Mouse (Mus musculus): Measurements from ENCODE around the gene Plcxd1. TPM values are rescaled to one million over a fixed set of nuclear protein-coding genes. Genes with fewer than 3 reads are reported as not detected.
"Not testable (repeated sequence)": the region's sequence is repeated elsewhere in the genome, so short reads cannot be mapped to it uniquely, and the experiment has no call there.

Plcxd1 gene
- total RNA-seq, 2 experiments from 2014 or later: not detected

DNA sequence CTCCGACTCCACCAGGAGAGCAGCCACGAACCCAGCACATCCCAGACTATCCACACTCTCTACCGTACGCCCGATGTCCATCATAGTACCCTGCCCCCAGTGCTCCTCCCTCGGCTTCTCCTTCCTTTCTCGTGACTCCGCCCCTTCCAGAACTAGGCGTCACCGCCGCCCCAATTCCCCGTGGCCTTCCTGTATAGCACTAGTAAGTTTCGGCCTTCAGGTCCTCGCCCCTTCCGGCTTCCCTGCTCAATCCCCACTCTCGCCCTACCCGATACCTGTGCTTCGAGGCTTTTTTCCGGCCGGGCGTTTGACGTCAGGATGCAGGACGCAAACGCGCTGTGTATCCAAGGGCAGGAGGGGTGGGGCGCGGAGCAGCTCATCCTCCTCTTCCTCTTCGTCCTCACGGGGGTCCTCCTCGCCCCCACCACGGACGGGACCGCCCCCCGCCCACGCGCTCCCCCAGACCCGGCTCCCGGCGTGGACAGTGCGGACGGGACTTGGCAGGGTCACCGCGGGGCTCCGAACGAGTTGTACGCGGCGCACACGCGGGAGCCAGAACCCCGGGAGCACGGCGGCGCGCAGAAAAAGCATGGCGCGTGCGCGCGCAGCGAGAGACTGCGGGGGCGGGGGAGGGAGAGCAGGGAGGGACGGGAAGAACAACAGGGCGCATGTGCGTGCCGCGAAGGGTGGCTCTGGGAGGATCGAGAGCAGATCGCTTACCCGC lies 8.0 kb downstream of the Plcxd1 start, which contains the start of gene Gtpbp6:
Gene Gtpbp6, minus strand, starts transcription at position 617 of the 724 bp plus-strand sequence.
- peak; percentile 97 for DNase-seq

DNA sequence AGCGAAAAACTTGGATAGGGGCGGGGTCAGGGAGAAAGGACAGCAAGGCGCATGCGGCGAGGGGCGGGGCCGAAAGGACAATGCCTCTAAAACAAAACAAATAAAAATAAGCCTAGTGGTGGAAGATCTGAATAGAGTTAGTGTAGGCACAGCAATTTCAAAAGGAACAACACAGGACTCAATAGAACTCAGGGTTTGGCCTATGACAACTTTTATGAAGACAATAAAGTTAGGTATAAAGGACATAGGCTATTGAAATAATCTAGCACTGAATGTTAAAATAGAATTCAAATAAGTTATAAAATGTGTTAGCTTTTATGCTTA lies 8.5 kb downstream of the Plcxd1 start:
- no peak for DNase-seq

DNA sequence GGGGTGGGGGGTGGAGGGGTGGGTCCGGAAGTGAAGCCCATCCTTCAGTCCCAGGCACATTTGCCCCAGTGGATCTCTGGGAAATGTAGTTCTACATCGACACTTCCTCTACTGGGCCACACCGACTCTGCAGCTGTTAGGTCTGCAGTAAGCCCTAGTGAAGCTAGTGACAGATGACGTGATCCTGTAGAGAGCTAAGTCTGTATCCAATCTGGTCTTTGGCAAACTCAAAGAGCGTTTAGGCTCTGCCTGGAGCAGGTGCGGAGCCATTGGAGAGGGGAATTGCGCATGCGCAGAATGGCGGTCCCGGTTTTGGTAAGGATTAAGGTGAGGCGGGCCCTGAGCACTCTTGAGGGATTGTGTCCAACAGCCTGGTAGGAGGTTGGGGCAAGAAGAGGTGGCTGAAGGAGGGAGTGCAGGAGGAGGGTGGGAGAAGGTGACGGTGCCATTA lies 10.2 kb downstream of the Plcxd1 start, which contains the start of gene Zfp605:
Gene Zfp605, plus strand, starts transcription at position 102 of the 451 bp plus-strand sequence.
- DNase-seq: peak; percentile 89

DNA sequence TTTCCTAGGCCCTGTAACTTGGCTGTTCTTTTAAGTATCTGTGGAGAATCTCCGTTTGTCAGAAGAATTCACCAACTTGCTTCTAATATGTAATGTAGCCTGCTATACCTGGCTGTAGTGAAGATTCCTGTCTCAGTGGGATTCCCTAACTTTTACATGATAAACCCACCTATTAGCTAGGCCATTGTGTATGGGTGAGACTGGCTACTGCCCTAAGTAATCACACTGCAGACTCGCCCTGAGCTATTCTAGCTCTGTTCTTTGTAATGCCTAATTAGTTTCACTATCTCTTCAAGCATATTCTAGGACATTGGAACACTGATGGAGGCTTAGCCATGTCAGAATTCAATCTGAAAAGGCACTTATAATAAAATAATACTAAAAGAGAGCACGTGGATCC lies 22.6 kb downstream of the Plcxd1 start:
- DNase-seq: not testable (repeated sequence)

DNA sequence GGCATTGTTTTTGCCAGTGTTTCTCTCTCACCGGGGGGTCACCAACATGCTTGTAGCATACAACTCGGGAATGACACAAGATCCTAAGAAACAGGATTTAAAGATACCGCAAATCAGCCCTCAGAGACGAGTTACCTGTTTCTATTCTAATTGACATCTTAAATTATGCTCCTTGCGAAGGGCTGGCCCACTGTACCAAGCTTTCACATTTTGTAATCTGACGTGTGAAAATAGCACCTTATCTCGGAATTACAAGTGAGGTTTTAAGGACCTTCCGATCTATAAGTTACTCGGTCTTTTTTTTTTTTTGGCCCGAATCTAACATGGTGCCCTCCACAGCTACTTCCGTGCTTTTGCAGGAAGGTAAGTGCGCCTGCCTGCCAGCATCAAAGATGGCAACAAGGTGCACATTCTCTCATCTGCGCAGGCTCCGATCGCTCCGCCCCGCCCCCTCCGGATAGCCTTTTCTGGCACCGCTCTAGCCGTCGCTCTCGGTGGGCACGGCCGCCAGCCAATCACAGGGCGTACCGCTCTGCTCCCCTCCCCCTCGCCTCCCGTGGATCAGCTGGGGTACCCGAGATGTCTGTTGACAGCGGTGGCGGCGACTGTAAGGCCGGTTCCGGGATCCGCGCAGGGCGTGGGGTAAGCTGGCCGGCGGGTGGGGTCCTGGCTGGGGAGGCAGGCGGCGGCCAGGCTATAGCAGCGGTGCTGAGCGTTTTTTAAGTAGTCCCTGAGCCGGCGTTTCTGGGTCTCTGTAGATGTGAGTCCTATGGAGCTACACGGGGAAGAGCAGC lies 35.7 kb downstream of the Plcxd1 start, which contains the start of gene Chfr:
Gene Chfr, plus strand, starts transcription at position 550 of the 794 bp plus-strand sequence.
- DNase-seq: peak; percentile 99

DNA sequence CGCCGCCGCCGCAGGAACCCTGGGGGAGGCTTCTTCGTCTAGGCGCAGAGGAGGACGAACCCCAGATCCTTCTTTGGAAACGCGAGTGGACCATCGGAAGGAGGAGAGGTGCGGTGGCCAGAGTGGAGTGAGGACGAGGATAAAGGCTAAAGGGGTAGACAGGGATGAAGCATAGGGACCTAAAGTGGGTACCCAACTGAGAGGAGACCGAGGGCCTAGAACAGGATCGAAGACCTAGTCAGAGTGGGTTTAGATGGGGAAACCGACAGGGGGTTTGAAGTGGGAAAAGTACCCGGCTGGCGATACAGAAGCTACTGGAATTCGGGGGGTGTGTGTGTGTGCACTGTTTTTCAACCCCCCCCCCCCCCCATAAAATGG lies 36.3 kb downstream of the Plcxd1 start:
- no peak for DNase-seq

DNA sequence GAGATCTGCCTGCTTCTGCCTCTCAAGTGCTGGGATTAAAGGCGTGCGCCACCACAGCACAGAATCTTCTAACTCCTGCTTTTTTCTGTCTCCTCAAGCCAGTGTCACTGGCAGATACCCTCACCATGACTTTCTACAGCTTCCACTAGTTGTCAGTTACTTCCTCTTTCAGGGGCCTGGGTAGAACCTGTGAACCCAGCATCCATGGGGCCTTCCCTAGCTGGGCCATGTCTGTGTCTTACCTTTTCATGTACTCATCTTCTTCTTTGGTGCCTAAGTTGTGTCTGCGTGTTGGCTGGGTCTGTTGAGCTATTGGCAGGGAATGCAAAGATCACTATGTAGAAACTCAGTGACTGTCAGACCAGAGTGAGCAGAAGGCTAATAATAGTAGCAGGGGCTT lies 38.0 kb downstream of the Plcxd1 start:
- no peak for DNase-seq

DNA sequence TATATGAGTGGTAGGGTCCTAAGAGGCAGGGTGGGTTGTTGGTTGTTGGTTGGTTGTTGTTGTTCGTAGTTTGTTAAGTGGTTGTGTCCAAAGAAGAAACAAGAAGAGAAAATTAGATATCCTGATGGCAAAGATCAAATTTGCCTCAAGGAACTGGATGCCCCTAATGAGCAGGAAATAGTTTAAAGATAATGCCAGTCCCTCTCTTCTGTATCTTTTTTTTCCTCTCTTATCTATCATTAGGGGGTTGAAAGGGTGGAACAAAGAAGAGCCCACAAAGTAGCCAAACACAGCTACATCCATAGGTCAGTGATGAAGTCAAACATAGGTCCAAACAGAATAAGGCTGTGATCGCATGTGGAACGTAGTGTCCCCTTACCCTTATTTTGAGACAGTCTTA lies 39.6 kb downstream of the Plcxd1 start:
- DNase-seq: no peak

DNA sequence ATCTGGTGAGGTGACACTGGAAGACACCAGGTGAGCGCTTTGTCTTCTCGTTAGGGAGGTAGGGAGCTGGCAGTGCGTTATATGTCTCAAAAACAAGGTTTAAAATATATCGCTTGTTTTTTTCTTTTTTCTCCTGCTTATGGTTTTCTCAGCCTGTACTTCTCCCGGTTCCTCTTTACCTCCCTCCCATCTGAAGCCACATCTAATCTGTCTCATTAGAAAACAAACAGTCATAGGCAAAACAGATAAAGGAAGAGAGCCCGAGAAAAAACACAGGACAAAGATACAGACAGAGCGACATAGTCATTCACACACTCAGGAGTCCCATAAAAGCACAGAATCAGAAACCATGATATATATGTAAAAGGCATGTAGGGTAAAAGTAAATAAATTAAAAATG lies 40.7 kb downstream of the Plcxd1 start:
- DNase-seq: no peak

DNA sequence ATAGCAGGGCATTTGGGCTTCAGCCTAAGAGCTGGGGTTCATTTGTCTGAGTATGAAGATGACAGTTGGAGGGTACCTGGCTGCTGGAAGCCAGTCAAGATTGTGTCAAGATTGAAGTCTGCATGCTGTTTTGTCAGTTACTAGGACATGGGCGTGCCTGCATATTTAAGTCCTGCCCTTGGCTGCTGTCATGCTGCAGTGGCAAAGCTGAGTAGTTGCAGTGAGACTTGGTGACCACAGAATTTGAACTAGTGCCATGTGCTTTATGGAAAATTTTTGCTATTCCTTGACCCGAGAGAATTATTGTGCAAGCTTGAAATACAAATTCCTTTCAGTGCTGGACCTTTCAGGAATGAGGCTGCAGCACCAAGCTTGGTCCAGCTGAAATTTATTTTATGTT lies 42.5 kb downstream of the Plcxd1 start:
- DNase-seq: peak; percentile 8

DNA sequence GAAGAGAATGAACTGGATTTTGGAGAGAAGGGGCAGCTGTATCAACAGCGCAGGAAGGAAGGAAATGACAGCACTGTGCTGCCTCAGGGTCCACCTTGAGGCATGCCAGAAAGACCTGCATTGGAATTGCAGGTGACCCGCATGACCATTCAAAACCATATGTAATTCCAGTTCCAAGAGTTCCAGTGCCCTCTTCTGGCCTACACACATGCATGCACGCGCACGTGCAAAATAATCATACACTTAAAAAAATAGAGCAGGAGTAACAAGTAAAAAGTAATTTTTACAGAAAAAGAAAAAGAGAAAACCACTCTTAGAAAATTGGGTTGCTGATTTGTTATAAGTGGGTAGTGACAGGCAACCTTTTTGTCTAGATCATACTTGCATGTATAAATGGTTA lies 43.2 kb downstream of the Plcxd1 start:
- no peak for DNase-seq

Other genes with a start within 250 kb of the Plcxd1 start
- gene Gm15446, start 176.6 kb upstream of the Plcxd1 start, total RNA-seq (2021): 1 to 10 TPM; 4.5 to 5.2 TPM
- 10 to 100 TPM in 1 of 2 experiments, 1 to 10 TPM in 1; 9.3 to 11.2 TPM for gene Zfp932, start 103.4 kb upstream of the Plcxd1 start, total RNA-seq (2021)
- 1 to 10 TPM; 2.8 to 3.3 TPM for gene Gm17655, start 27.5 kb upstream of the Plcxd1 start, total RNA-seq (2021)
- not detected for gene Gm35315, start 5.5 kb upstream of the Plcxd1 start, total RNA-seq (2021)
- 10 to 100 TPM; 32.3 to 33.6 TPM for gene Gtpbp6, start 8.2 kb downstream of the Plcxd1 start, total RNA-seq (2021)
- gene Zfp605, start 10.1 kb downstream of the Plcxd1 start, total RNA-seq (2021): 1 to 10 TPM; 2.7 to 3.1 TPM
- 10 to 100 TPM; 23.5 to 23.7 TPM for gene Chfr, start 35.9 kb downstream of the Plcxd1 start, total RNA-seq (2021)
- 10 to 100 TPM; 35.5 to 38.7 TPM for gene Golga3, start 76.7 kb downstream of the Plcxd1 start, total RNA-seq (2021)
- gene Ankle2, start 131.0 kb downstream of the Plcxd1 start, total RNA-seq (2021): 10 to 100 TPM; 27.9 to 29.8 TPM
- 10 to 100 TPM; 41.4 to 42.8 TPM for gene Pgam5, start 169.9 kb downstream of the Plcxd1 start, total RNA-seq (2021)
- gene Pxmp2, start 186.2 kb downstream of the Plcxd1 start, total RNA-seq (2021): 10 to 100 TPM; 23.3 to 25.0 TPM
- 10 to 100 TPM; 20.9 to 22.0 TPM for gene Pole, start 186.3 kb downstream of the Plcxd1 start, total RNA-seq (2021)
- gene P2rx2, start 243.2 kb downstream of the Plcxd1 start, total RNA-seq (2021): not detected
- not detected for gene Lrcol1, start 244.8 kb downstream of the Plcxd1 start, total RNA-seq (2021)